Mouse (Mus musculus): ENCODE data around the gene Neu1. TPM values are rescaled to one million over a fixed set of nuclear protein-coding genes. Genes with fewer than 3 reads are reported as not detected.

Neu1 gene
- total and polyA plus RNA-seq, 3 experiments = 12.0 to 17.2 (median 12.6) TPM

DNA sequence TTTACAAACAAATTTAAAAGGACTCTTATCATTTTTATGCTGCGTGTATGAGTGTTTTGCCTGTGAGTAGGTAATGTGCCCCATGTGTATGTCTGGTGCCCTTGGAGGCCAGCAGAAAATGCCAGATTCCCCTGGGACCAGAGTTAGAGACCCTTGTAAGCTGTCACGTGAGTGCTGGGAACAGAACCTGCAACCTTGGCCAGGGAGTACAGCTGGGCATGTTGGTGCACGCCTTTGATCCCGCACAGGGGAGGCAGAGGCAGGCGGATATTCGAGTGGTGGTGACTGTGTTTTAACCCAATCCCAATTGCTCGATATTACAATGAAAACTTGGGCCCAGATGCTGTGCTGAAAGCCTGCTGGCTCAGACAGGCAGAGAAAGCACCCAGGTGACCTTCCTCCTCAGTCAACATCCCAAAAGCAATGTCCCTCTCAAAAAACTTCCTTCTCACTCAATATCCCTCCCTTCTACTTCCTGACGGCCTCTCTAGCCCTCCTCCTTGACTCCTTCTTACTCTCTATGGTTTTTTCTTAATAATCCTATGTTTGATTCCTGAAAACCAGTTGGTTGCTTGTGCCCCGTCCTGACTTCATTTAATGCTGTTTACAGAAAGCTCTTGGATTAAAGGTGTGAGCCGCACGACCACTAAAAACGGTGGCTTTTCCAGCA is 40.8 kb upstream of the Neu1 start:
- DNase-seq (ENCODE audit: low spot score) = no peak
- no peak overlapping the region for H3K4me3 ChIP-seq (ENCODE audit: low read depth, low read length)
- H3K36me3 ChIP-seq (replicated peaks) = peaks cover 3% of the 10 kb centered on the region
- H3K4me1 ChIP-seq (ENCODE audit: insufficient read depth, low read depth, low read length) = peaks cover 61% of the 10 kb centered on the region
- TF ChIP-seq GATA2 (IDR thresholded peaks at IDR 0.05; ENCODE audit: borderline replicate concordance, low read depth, low read length) (no peak), TAL1 (conservative IDR thresholded peaks at IDR 0.05; ENCODE audit: low read depth, low read length) (no peak), CTCF (IDR thresholded peaks at IDR 0.05; ENCODE audit: low read depth, low read length) (no peak), GATA1 (IDR thresholded peaks at IDR 0.05; ENCODE audit: borderline replicate concordance, low read length) (no peak)
- no peaks in the 10 kb centered on the region for H3K27me3 ChIP-seq (ENCODE audit: insufficient read depth, low read length)
- no peak for ATAC-seq (ENCODE audit: extremely low read depth, insufficient number of reproducible peaks, low FRiP score, poor library complexity, severe bottlenecking)
- H3K9me3 ChIP-seq (replicated peaks) = no peaks in the 10 kb centered on the region

DNA sequence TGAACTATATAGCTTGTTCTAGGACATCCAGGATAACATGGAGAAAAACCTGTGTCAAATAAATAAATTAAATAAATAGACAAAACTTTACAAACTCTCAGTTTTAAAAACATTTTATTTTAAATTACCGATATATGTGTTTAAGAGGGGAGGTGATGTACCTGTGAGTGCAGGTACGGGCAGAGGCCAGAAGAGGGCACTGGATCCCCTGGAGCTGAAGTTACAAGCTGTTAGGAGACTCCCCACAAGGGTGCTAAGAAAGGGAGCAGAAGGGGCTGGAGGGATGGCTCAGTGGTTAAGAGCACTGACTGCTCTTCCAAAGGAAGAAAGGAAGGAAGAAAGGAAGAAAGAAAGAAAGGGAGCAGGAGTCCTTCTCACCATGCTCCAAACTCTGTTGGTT is 39.7 kb upstream of the Neu1 start:
- Histone ChIP-seq H3K4me3 (ENCODE audit: low read depth, low read length) (no peak overlapping the region), H3K9me3 (replicated peaks) (no peaks in the 10 kb centered on the region; the same call in 1 of the 2 replicates), H3K36me3 (replicated peaks) (peaks cover 15% of the 10 kb centered on the region), H3K4me1 (ENCODE audit: insufficient read depth, low read depth, low read length) (peaks cover 62% of the 10 kb centered on the region), H3K27me3 (ENCODE audit: insufficient read depth, low read length) (no peaks in the 10 kb centered on the region)
- TF ChIP-seq CTCF (IDR thresholded peaks at IDR 0.05; ENCODE audit: low read depth, low read length) (no peak), TAL1 (conservative IDR thresholded peaks at IDR 0.05; ENCODE audit: low read depth, low read length) (no peak), GATA2 (IDR thresholded peaks at IDR 0.05; ENCODE audit: borderline replicate concordance, low read depth, low read length) (no peak), POLR2AphosphoS5 (IDR thresholded peaks at IDR 0.05; ENCODE audit: insufficient replicate concordance, low read depth, low read length) (no peak), GATA1 (IDR thresholded peaks at IDR 0.05; ENCODE audit: borderline replicate concordance, low read length) (no peak)
- ATAC-seq (ENCODE audit: extremely low read depth, insufficient number of reproducible peaks, low FRiP score, poor library complexity, severe bottlenecking) (no peak), DNase-seq (ENCODE audit: low spot score) (no peak)

DNA sequence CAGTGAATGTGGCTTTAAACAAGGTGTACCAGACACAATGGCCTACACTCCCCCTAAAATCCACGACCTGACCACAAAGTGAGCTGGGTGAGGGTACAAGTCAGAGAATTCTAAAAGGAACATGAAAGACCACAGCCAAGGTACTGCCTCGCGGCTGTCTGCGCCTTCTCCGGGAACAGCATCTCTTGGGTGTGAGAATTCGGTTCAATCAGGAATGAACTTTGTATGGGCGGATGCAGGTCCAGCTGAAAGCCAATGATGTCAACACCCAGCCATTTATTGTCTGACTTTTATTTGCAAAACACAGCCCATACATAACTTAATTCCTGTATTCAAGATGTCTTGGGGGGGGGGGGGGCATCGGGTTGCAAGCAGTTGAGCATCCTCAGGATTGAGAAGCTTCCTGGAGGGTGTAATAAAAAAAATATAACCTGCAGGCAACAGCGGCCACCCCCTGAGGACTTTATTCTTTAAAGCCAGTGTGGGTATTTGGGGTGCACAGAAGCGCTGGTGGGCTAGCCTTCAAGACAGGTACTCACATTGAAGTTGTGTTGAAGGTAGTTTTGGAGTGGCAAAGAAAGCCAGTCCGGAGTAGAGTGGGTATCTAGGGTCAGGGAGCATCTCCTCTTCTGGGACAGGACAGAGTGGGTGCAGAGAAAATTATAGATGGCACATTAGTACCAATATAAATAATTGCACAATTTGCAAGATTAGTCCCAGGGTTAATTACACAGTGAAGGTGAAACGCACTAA is 37.8 kb upstream of the Neu1 start:
- DNase-seq (ENCODE audit: low spot score) (no peak), ATAC-seq (ENCODE audit: extremely low read depth, insufficient number of reproducible peaks, low FRiP score, poor library complexity, severe bottlenecking) (no peak)
- Histone ChIP-seq H3K4me1 (ENCODE audit: insufficient read depth, low read depth, low read length) (peaks cover 59% of the 10 kb centered on the region), H3K4me3 (ENCODE audit: low read depth, low read length) (no peak overlapping the region), H3K36me3 (replicated peaks) (peaks cover 17% of the 10 kb centered on the region), H3K9me3 (replicated peaks) (no peaks in the 10 kb centered on the region; the same call in 1 of the 2 replicates), H3K27me3 (ENCODE audit: insufficient read depth, low read length) (no peaks in the 10 kb centered on the region)
- TF ChIP-seq GATA1 (IDR thresholded peaks at IDR 0.05; ENCODE audit: borderline replicate concordance, low read length) (no peak), POLR2AphosphoS5 (IDR thresholded peaks at IDR 0.05; ENCODE audit: insufficient replicate concordance, low read depth, low read length) (no peak), TAL1 (conservative IDR thresholded peaks at IDR 0.05; ENCODE audit: low read depth, low read length) (no peak), GATA2 (IDR thresholded peaks at IDR 0.05; ENCODE audit: borderline replicate concordance, low read depth, low read length) (no peak), CTCF (IDR thresholded peaks at IDR 0.05; ENCODE audit: low read depth, low read length) (no peak)

DNA sequence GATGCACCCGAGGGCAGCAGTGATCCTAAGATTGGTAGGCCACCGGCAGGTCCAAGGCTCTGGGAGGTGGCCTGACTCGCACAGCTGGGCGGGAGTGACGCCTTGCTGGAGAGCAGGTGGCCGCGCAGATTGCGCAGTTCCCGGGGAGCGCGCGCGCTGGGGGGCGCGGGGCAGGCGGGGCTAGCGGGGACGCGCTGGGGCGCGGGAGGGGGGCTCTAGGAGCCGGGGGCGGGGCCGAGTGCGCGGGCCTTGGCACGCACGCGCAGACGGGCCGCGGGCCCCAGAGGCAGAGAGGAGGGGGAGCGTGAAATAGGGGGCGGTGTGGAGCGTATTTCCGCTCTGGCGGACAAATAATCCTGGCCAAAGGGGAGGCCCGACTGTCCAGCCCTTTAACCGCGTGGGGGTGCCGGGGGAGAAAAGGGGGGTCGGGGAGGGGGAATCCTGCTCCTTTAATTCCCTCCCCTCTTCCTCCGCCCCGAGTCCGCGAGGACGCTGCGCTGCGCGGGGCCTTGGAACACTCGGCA is 36.9 kb upstream of the Neu1 start:
- H3K9me3 ChIP-seq (replicated peaks) = no peaks in the 10 kb centered on the region; the same call in 1 of the 2 replicates
- H3K36me3 ChIP-seq (replicated peaks) = peaks cover 17% of the 10 kb centered on the region
- H3K27me3 ChIP-seq (ENCODE audit: insufficient read depth, low read length) = no peaks in the 10 kb centered on the region
- H3K4me1 ChIP-seq (ENCODE audit: insufficient read depth, low read depth, low read length) = peaks cover 54% of the 10 kb centered on the region
- no peak; the same call in 1 of the 2 replicates for TF ChIP-seq TAL1 (conservative IDR thresholded peaks at IDR 0.05; ENCODE audit: low read depth, low read length)
- no peak for TF ChIP-seq CTCF (IDR thresholded peaks at IDR 0.05; ENCODE audit: low read depth, low read length)
- no peak for TF ChIP-seq GATA1 (IDR thresholded peaks at IDR 0.05; ENCODE audit: borderline replicate concordance, low read length)
- TF ChIP-seq GATA2 (IDR thresholded peaks at IDR 0.05; ENCODE audit: borderline replicate concordance, low read depth, low read length) = no peak
- TF ChIP-seq POLR2AphosphoS5 (IDR thresholded peaks at IDR 0.05; ENCODE audit: insufficient replicate concordance, low read depth, low read length) = no peak
- ATAC-seq (ENCODE audit: extremely low read depth, insufficient number of reproducible peaks, low FRiP score, poor library complexity, severe bottlenecking) = peak; percentile 59
- DNase-seq (ENCODE audit: low spot score) = peak; percentile 90
- peak overlapping the region; percentile 81 for H3K4me3 ChIP-seq (ENCODE audit: low read depth, low read length)

DNA sequence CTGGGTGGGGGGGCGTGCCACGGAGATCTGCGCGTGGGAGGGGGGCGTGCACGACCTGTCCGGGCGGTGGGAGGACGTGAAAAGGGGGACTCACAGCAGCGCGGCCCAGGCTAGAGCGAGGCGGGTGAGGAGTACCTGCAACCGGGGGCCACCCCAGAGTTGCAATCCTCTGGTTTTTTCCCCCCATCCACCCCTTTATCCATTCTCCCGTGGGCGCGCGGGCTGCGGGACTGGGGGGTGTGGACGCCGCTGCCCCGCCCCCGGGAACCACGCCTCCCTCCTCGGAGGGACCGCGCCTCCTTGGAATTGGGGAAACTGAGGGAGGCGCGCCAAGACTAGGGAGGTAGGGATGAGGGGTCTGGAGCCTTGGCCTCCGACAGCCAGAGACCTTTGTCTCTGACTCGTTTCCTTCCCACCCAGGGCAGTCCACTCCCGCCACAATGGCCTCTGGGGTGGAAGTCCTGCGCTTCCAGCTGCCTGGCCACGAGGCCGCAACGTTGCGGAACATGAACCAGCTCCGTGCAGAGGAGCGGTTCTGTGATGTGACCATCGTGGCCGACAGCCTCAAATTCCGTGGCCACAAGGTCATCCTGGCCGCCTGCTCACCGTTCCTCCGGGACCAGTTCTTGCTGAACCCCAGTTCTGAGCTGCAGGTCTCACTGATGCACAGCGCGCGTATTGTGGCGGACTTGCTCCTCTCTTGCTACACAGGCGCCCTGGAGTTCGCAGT is 36.1 kb upstream of the Neu1 start:
- Histone ChIP-seq H3K4me1 (ENCODE audit: insufficient read depth, low read depth, low read length) (peaks cover 57% of the 10 kb centered on the region), H3K27me3 (ENCODE audit: insufficient read depth, low read length) (no peaks in the 10 kb centered on the region), H3K36me3 (replicated peaks) (peaks cover 20% of the 10 kb centered on the region), H3K9me3 (replicated peaks) (no peaks in the 10 kb centered on the region; the same call in 1 of the 2 replicates), H3K4me3 (ENCODE audit: low read depth, low read length) (peak overlapping the region; percentile 81)
- ATAC-seq (ENCODE audit: extremely low read depth, insufficient number of reproducible peaks, low FRiP score, poor library complexity, severe bottlenecking) (no peak), DNase-seq (ENCODE audit: low spot score) (no peak)
- TF ChIP-seq GATA2 (IDR thresholded peaks at IDR 0.05; ENCODE audit: borderline replicate concordance, low read depth, low read length) (no peak), CTCF (IDR thresholded peaks at IDR 0.05; ENCODE audit: low read depth, low read length) (no peak), GATA1 (IDR thresholded peaks at IDR 0.05; ENCODE audit: borderline replicate concordance, low read length) (no peak), TAL1 (conservative IDR thresholded peaks at IDR 0.05; ENCODE audit: low read depth, low read length) (no peak), POLR2AphosphoS5 (IDR thresholded peaks at IDR 0.05; ENCODE audit: insufficient replicate concordance, low read depth, low read length) (no peak)
